ENCODE assay signal across 14 mouse cellular contexts in genomic region chr3:84253655-84254519, GRCm38 (mm10). TPM values are rescaled to one million over a fixed set of nuclear protein-coding genes. Genes with fewer than 3 reads are reported as not detected.
A peak's percentile ranks its signal among the peaks of the same experiment; 100 is the strongest.
DNase-seq lines count a peak whose midpoint lies in the region; ATAC-seq and TF ChIP-seq lines count a peak whose summit lies in the region.
"Had no signal": no experiment of that assay in that cellular context is flagged by ENCODE, and none has a peak within 500 bp of the region (broad histone marks: within the 10 kb centered on the region; RNA-seq: fewer than 3 reads in every experiment).

No protein-coding gene starts in this region.

- H3K9ac ChIP-seq in neural tube, embryonic 11.5 days (ENCODE audit: low read length): no peak overlapping the region
- 0 out of 2 replicates have a peak overlapping the region, but pooled peaks have one; percentile 15 for H3K9ac ChIP-seq in forebrain, postnatal 0 days
- H3K9ac ChIP-seq in midbrain, embryonic 13.5 days (replicated peaks): no peak overlapping the region
- H3K9ac ChIP-seq in heart, embryonic 12.5 days: no peak overlapping the region
- H3K9ac ChIP-seq: limb, embryonic 15.5 days; lung, embryonic 15.5 days had no signal

- no peaks in the 10 kb centered on the region for H3K9me3 ChIP-seq in neural tube, embryonic 11.5 days (ENCODE audit: control insufficient read depth, low read length)
- H3K9me3 ChIP-seq in forebrain, postnatal 0 days (ENCODE audit: low read length): no peaks in the 10 kb centered on the region
- H3K9me3 ChIP-seq in midbrain, embryonic 13.5 days: no peaks in the 10 kb centered on the region
- H3K9me3 ChIP-seq in heart, embryonic 12.5 days (replicated peaks): no peaks in the 10 kb centered on the region
- H3K9me3 ChIP-seq: limb, embryonic 15.5 days; lung, embryonic 15.5 days had no signal

- WGBS in neural tube, embryonic 11.5 days: 50% methylated on average over 9 of the region's 9 CpGs
- WGBS in forebrain, postnatal 0 days: 18% methylated on average over 9 of the region's 9 CpGs
- 13% methylated on average over 9 of the region's 9 CpGs for WGBS in midbrain, embryonic 13.5 days
- WGBS in small intestine, adult 2 months: 71% methylated on average over 9 of the region's 9 CpGs
- WGBS in heart, embryonic 12.5 days: 76% methylated on average over 9 of the region's 9 CpGs

- peaks cover 27% of the 10 kb centered on the region for H3K4me1 ChIP-seq in neural tube, embryonic 11.5 days (ENCODE audit: control insufficient read depth, insufficient read depth, low read length)
- H3K4me1 ChIP-seq in forebrain, postnatal 0 days (ENCODE audit: insufficient read depth): peaks cover 21% of the 10 kb centered on the region; the same call in 1 of the 2 replicates
- H3K4me1 ChIP-seq in midbrain, embryonic 13.5 days (replicated peaks): peaks cover 56% of the 10 kb centered on the region
- H3K4me1 ChIP-seq in small intestine, adult 2 months (ENCODE audit: control insufficient read depth, insufficient read depth, insufficient read length, low read length): peaks cover 26% of the 10 kb centered on the region
- H3K4me1 ChIP-seq in heart, embryonic 12.5 days (replicated peaks): 0 out of 2 replicates have a peak, but pooled peaks cover 8% of the 10 kb centered on the region

- H3K27me3 ChIP-seq in neural tube, embryonic 11.5 days (ENCODE audit: control insufficient read depth, insufficient read depth, low read length): no peaks in the 10 kb centered on the region
- no peaks in the 10 kb centered on the region for H3K27me3 ChIP-seq in forebrain, postnatal 0 days (ENCODE audit: insufficient read depth, low read length)
- no peaks in the 10 kb centered on the region for H3K27me3 ChIP-seq in midbrain, embryonic 13.5 days
- no peaks in the 10 kb centered on the region for H3K27me3 ChIP-seq in small intestine, adult 2 months (ENCODE audit: control insufficient read depth, insufficient read depth, low read length)
- H3K27me3 ChIP-seq in heart, embryonic 12.5 days (replicated peaks): peaks cover 18% of the 10 kb centered on the region; the same call in 1 of the 2 replicates
- H3K27me3 ChIP-seq: limb, embryonic 15.5 days; lung, embryonic 15.5 days had no signal

- no peak for TF ChIP-seq POLR2A in small intestine, adult 2 months (IDR thresholded peaks at IDR 0.05; ENCODE audit: low read depth, low read length)

- no peak for DNase-seq in neural tube, embryonic 11.5 days (ENCODE audit: low spot score)
- DNase-seq in neural tube, embryonic 10.5 days (ENCODE audit: extremely low spot score, low spot score): no peak
- DNase-seq in forebrain, postnatal 0 days: peak; percentile 41
- DNase-seq in left cerebral cortex, postnatal 4 days: no peak
- no peak for DNase-seq in heart, postnatal 4 days
- DNase-seq: cerebellum, adult 11 months; heart, adult 18-20 months; kidney, adult 9 months; thymus, postnatal 14 days had no signal

- peak overlapping the region; percentile 51 for H3K27ac ChIP-seq in neural tube, embryonic 11.5 days (ENCODE audit: low read depth, low read length)
- peak overlapping the region; percentile 73 for H3K27ac ChIP-seq in forebrain, postnatal 0 days (ENCODE audit: low read depth, low read length)
- H3K27ac ChIP-seq in midbrain, embryonic 13.5 days: peak overlapping the region; percentile 87
- H3K27ac ChIP-seq in small intestine, adult 2 months (ENCODE audit: insufficient read depth, low read depth, low read length): peak overlapping the region; percentile 50
- H3K27ac ChIP-seq in heart, embryonic 12.5 days (ENCODE audit: poor library complexity, severe bottlenecking): no peak overlapping the region
- H3K27ac ChIP-seq: lung, embryonic 15.5 days had no signal

- no peak overlapping the region for H3K4me2 ChIP-seq in neural tube, embryonic 11.5 days (ENCODE audit: low read depth)
- no peak overlapping the region; the same call in 1 of the 2 replicates for H3K4me2 ChIP-seq in forebrain, postnatal 0 days (ENCODE audit: low read depth)
- H3K4me2 ChIP-seq in midbrain, embryonic 13.5 days (replicated peaks): peak overlapping the region; percentile 6; the same call in 1 of the 2 replicates
- H3K4me2 ChIP-seq in heart, embryonic 12.5 days: no peak overlapping the region
- H3K4me2 ChIP-seq: limb, embryonic 15.5 days; lung, embryonic 15.5 days had no signal

- no peak for TF ChIP-seq CTCF in forebrain, postnatal 0 days (IDR thresholded peaks at IDR 0.05; ENCODE audit: low read depth)
- no peak for TF ChIP-seq CTCF in small intestine, adult 2 months (IDR thresholded peaks at IDR 0.05; ENCODE audit: extremely low read depth, insufficient read length, insufficient replicate concordance, low read depth, low read length)

- H3K36me3 ChIP-seq in neural tube, embryonic 11.5 days (ENCODE audit: control insufficient read depth, insufficient read depth, low read length): no peaks in the 10 kb centered on the region
- H3K36me3 ChIP-seq in forebrain, postnatal 0 days (ENCODE audit: insufficient read depth): no peaks in the 10 kb centered on the region
- H3K36me3 ChIP-seq in midbrain, embryonic 13.5 days: peaks cover 7% of the 10 kb centered on the region; the same call in 1 of the 2 replicates
- H3K36me3 ChIP-seq in small intestine, adult 2 months (ENCODE audit: control insufficient read depth, insufficient read depth, low read length): peaks cover 2% of the 10 kb centered on the region; the same call in 1 of the 2 replicates
- H3K36me3 ChIP-seq in heart, embryonic 12.5 days: no peaks in the 10 kb centered on the region
- H3K36me3 ChIP-seq: limb, embryonic 15.5 days; lung, embryonic 15.5 days had no signal

- intact Hi-C loops in left cerebral cortex, postnatal 4 days (cut with DNase I): no loop called here

- no peak for ATAC-seq in neural tube, embryonic 11.5 days (ENCODE audit: insufficient read depth, low FRiP score, low TSS enrichment)
- ATAC-seq in forebrain, postnatal 0 days: no peak
- ATAC-seq in midbrain, embryonic 13.5 days: peak; percentile 55
- no peak for ATAC-seq in heart, embryonic 12.5 days (ENCODE audit: insufficient number of reproducible peaks, low FRiP score)

- H3K4me3 ChIP-seq in neural tube, embryonic 11.5 days (ENCODE audit: low read depth, low read length): no peak overlapping the region
- no peak overlapping the region for H3K4me3 ChIP-seq in forebrain, postnatal 0 days (ENCODE audit: low read depth, low read length)
- H3K4me3 ChIP-seq in midbrain, embryonic 13.5 days (replicated peaks): no peak overlapping the region
- no peak overlapping the region for H3K4me3 ChIP-seq in small intestine, adult 2 months (ENCODE audit: low read depth, low read length)
- H3K4me3 ChIP-seq in heart, embryonic 12.5 days: no peak overlapping the region
- H3K4me3 ChIP-seq: limb, embryonic 15.5 days; lung, embryonic 15.5 days had no signal

RNA-seq across cellular contexts. Expression of gene Trim2, which starts 52.8 kb away (rescaled TPM):
- 107 and 115 TPM in 2 replicates for polyA plus RNA-seq in neural tube, embryonic 11.5 days (2014; fragmentation: Nextera tagmentation; extraction: Ambion mirVana)
- total RNA-seq in forebrain, postnatal 0 days (2014; rRNA removed): 186 and 218 TPM in 2 replicates
- polyA plus RNA-seq in forebrain, postnatal 0 days (2015; fragmentation: Nextera tagmentation; extraction: Ambion mirVana): 75.9 and 127 TPM in 2 replicates
- polyA plus RNA-seq in midbrain, embryonic 13.5 days (2015; fragmentation: Nextera tagmentation; extraction: Ambion mirVana): 165 and 177 TPM in 2 replicates
- polyA plus RNA-seq in small intestine, adult 2 months (2012; rRNA removed): 26.1 and 52.4 TPM in 2 replicates
- 100 to 1,000 TPM; 331 to 352 TPM for total RNA-seq in left cerebral cortex, postnatal 4 days (2021)
- total RNA-seq in heart, postnatal 4 days (2021): 10 to 100 TPM in 1 of 2 experiments, 1 to 10 TPM in 1; 8.9 to 10.1 TPM
- polyA plus RNA-seq in heart, embryonic 12.5 days (2016; fragmentation: Nextera tagmentation; extraction: Ambion mirVana): 9.0 and 10.1 TPM in 2 replicates
